Mouse (Mus musculus): ENCODE results near the gene Mdm2. TPM values are rescaled to one million over a fixed set of nuclear protein-coding genes. Genes with fewer than 3 reads are reported as not detected.
A peak's percentile ranks its signal among the peaks of the same experiment; 100 is the strongest.

Gene Mdm2
- polyA plus RNA-seq, 1 experiment from 2014 or later, result 67.5 TPM

GRCm38 (mm10) chr10:117665376-117666275 is 44.9 kb downstream of the Mdm2 start:
- no peaks in the 10 kb centered on the region for H3K4me1 ChIP-seq (replicated peaks)
- no peaks in the 10 kb centered on the region for H3K9me3 ChIP-seq
- no peak for ATAC-seq
- no peaks in the 10 kb centered on the region for H3K36me3 ChIP-seq
- no peak overlapping the region for H3K9ac ChIP-seq (replicated peaks)
- H3K27ac ChIP-seq, result no peak overlapping the region
- peaks cover 6% of the 10 kb centered on the region; the same call in 1 of the 2 replicates for H3K27me3 ChIP-seq
- no peak overlapping the region for H3K4me2 ChIP-seq (replicated peaks)
- no peak overlapping the region for H3K4me3 ChIP-seq (replicated peaks)
- 68% methylated on average over 9 of the region's 9 CpGs for WGBS

DNA sequence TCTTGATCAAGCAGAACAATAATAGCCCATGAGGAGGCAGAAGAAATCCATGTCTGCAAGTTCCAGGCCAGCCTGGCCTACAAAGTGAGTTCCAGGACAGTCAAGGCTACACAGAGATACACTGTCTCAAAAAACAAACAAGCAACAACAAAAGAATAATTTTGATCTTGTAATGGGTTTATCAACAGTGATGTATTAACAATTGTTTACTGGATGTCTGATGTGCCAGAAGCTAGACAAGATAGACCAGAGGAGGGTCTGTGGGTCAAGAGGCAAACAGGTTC is 45.7 kb downstream of the Mdm2 start:
- Histone ChIP-seq H3K9ac (replicated peaks) (no peak overlapping the region), H3K27me3 (peaks cover 4% of the 10 kb centered on the region; the same call in 1 of the 2 replicates), H3K36me3 (no peaks in the 10 kb centered on the region), H3K27ac (no peak overlapping the region), H3K4me1 (replicated peaks) (no peaks in the 10 kb centered on the region), H3K9me3 (no peaks in the 10 kb centered on the region), H3K4me3 (replicated peaks) (no peak overlapping the region), H3K4me2 (replicated peaks) (no peak overlapping the region)
- ATAC-seq, result no peak

GRCm38 (mm10) chr10:117664208-117664925 is 46.2 kb downstream of the Mdm2 start:
- no peak overlapping the region for H3K9ac ChIP-seq (replicated peaks)
- H3K9me3 ChIP-seq, result no peaks in the 10 kb centered on the region
- H3K4me1 ChIP-seq (replicated peaks), result no peaks in the 10 kb centered on the region
- peaks cover 3% of the 10 kb centered on the region; the same call in 1 of the 2 replicates for H3K27me3 ChIP-seq
- H3K4me2 ChIP-seq (replicated peaks), result 0 out of 2 replicates have a peak overlapping the region, but pooled peaks have one; percentile 17
- 62% methylated on average over 14 of the region's 14 CpGs for WGBS
- no peak overlapping the region for H3K4me3 ChIP-seq (replicated peaks)
- no peaks in the 10 kb centered on the region for H3K36me3 ChIP-seq
- no peak overlapping the region for H3K27ac ChIP-seq
- ATAC-seq, result no peak

DNA sequence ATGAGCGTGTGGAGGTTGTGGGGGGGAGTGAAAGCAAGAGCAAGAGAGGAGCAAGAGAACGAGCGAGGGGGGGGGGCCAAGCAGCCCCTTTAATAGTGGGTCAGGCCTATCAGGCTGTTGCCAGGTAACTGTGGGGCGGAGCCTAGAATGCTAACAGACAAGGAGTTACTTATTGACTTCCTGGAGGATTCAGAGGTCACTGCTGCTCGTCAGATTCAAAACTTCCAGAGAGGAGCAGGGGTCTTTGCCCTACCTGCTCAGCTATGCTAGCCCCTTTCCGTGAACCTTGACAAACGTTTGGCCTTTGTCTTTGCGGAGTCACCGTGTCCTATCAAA is 46.7 kb downstream of the Mdm2 start:
- Histone ChIP-seq H3K9ac (replicated peaks) (no peak overlapping the region), H3K4me3 (replicated peaks) (no peak overlapping the region), H3K9me3 (no peaks in the 10 kb centered on the region), H3K27ac (no peak overlapping the region), H3K36me3 (no peaks in the 10 kb centered on the region), H3K4me1 (replicated peaks) (no peaks in the 10 kb centered on the region), H3K27me3 (no peaks in the 10 kb centered on the region), H3K4me2 (replicated peaks) (0 out of 2 replicates have a peak overlapping the region, but pooled peaks have one; percentile 17)
- 12% methylated on average over 9 of the region's 9 CpGs for WGBS
- ATAC-seq, result no peak

DNA sequence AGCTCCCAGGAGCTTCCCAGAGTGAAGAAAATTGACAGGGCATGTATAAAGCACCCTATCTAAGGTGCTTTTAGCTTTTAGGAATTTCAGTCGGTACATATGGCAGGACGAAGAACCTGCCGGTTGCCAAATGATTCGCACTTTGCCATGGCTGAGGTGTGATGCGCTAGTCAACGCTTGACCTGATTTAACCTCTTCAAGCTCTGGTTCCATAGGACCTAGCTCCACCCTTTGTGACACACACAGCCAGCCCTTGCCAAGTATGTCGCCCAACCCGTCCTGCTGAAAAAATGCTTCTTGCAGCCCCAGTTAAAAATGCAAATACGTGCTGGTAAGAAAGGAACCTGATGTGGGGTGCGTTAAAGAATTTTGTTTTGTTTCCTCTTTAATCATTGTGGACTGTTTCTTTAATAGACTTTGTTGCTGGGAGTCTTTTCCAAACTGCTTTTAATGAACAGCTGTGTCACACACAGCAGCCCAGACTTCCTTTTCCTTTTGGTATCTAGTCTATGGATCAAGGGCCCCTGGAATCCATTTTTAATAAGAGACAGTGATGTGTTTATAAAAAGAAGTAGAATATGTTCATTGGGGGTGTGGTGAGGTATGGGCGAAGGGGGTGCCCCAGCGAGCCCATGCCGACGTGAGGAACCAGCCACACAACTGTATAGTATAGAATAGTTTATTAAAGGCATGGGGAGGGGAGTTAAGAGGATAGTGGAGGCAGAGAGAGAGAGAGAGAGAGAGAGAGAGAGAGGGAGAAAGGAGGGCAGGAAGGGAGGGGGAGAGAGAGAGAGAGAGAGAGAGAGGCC is 47.3 kb downstream of the Mdm2 start:
- Histone ChIP-seq H3K9ac (replicated peaks) (no peak overlapping the region), H3K4me2 (replicated peaks) (no peak overlapping the region), H3K4me3 (replicated peaks) (no peak overlapping the region), H3K4me1 (replicated peaks) (no peaks in the 10 kb centered on the region), H3K27ac (no peak overlapping the region), H3K36me3 (no peaks in the 10 kb centered on the region), H3K27me3 (no peaks in the 10 kb centered on the region), H3K9me3 (no peaks in the 10 kb centered on the region)
- ATAC-seq, result no peak
- 79% methylated on average over 14 of the region's 14 CpGs for WGBS

- no peaks in the 10 kb centered on the region for H3K4me1 ChIP-seq (replicated peaks)
- no peak overlapping the region for H3K4me3 ChIP-seq (replicated peaks)
- no peaks in the 10 kb centered on the region for H3K36me3 ChIP-seq
- no peaks in the 10 kb centered on the region for H3K9me3 ChIP-seq
- no peak overlapping the region for H3K4me2 ChIP-seq (replicated peaks)
- 81% methylated on average over 15 of the region's 15 CpGs for WGBS
- H3K9ac ChIP-seq (replicated peaks), result no peak overlapping the region
- no peak for ATAC-seq
- no peak overlapping the region for H3K27ac ChIP-seq
- H3K27me3 ChIP-seq, result no peaks in the 10 kb centered on the region
Measured at GRCm38 (mm10) chr10:117662316-117663055, 48.1 kb downstream of the Mdm2 start.

- Histone ChIP-seq H3K4me1 (replicated peaks) (no peaks in the 10 kb centered on the region), H3K4me2 (replicated peaks) (no peak overlapping the region), H3K36me3 (no peaks in the 10 kb centered on the region), H3K9ac (replicated peaks) (no peak overlapping the region), H3K4me3 (replicated peaks) (no peak overlapping the region), H3K27me3 (no peaks in the 10 kb centered on the region), H3K9me3 (no peaks in the 10 kb centered on the region), H3K27ac (no peak overlapping the region)
- ATAC-seq, result no peak
- WGBS, result 63% methylated on average over 11 of the region's 11 CpGs
Measured at GRCm38 (mm10) chr10:117659819-117660218, 50.7 kb downstream of the Mdm2 start.

- no peak overlapping the region for H3K27ac ChIP-seq
- no peaks in the 10 kb centered on the region for H3K9me3 ChIP-seq
- H3K4me3 ChIP-seq (replicated peaks), result no peak overlapping the region
- WGBS, result 62% methylated on average over 11 of the region's 11 CpGs
- H3K4me1 ChIP-seq (replicated peaks), result no peaks in the 10 kb centered on the region
- H3K27me3 ChIP-seq, result no peaks in the 10 kb centered on the region
- no peak for ATAC-seq
- no peak overlapping the region for H3K4me2 ChIP-seq (replicated peaks)
- H3K36me3 ChIP-seq, result no peaks in the 10 kb centered on the region
- no peak overlapping the region for H3K9ac ChIP-seq (replicated peaks)
Measured at GRCm38 (mm10) chr10:117659430-117659813, 51.1 kb downstream of the Mdm2 start.

- ATAC-seq, result no peak
- no peak overlapping the region for H3K4me2 ChIP-seq (replicated peaks)
- H3K4me3 ChIP-seq (replicated peaks), result no peak overlapping the region
- no peaks in the 10 kb centered on the region for H3K27me3 ChIP-seq
- H3K4me1 ChIP-seq (replicated peaks), result no peaks in the 10 kb centered on the region
- H3K9ac ChIP-seq (replicated peaks), result no peak overlapping the region
- WGBS, result 95% methylated on average over 14 of the region's 14 CpGs
- no peak overlapping the region for H3K27ac ChIP-seq
- no peaks in the 10 kb centered on the region for H3K9me3 ChIP-seq
- H3K36me3 ChIP-seq, result no peaks in the 10 kb centered on the region
Measured at GRCm38 (mm10) chr10:117658522-117659429, 51.8 kb downstream of the Mdm2 start.

DNA sequence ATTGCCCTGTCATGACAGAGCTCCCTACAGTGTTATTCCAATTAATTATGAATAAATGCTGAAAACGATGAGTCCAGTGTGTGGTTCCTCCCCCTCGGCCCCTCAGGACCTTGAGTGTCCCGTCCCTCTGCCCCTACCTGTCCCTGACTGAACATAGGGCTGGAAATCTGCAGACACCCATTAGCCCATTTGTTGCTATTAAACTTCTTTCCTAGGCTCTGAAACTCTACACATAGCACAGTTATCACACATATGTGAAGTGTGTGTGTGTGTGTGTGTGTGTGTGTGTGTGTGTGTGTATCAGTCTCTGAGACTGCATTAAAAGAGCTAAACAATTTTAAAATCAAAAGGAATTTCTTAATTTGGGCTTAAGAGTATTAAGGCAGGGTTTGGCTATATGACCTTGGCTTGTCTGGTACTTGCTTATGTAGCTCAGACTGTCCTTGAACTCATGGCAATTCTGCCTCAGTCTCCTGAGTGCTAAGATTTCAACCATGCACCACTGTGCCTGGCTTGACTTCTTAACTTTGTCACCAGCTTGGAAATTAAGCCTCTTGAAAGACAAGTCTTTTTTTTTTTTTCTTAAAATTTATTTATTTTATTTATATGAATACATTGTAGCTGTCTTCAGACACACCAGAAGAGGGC is 52.8 kb downstream of the Mdm2 start:
- Histone ChIP-seq H3K27me3 (no peaks in the 10 kb centered on the region), H3K9me3 (no peaks in the 10 kb centered on the region), H3K4me2 (replicated peaks) (no peak overlapping the region), H3K4me1 (replicated peaks) (no peaks in the 10 kb centered on the region), H3K4me3 (replicated peaks) (no peak overlapping the region), H3K27ac (no peak overlapping the region), H3K36me3 (no peaks in the 10 kb centered on the region), H3K9ac (replicated peaks) (no peak overlapping the region)
- WGBS, result 83% methylated on average over 3 of the region's 3 CpGs
- no peak for ATAC-seq
